Mouse (Mus musculus): Measurements from ENCODE around the gene Acbd4.

- TF ChIP-seq CTCF (IDR thresholded peaks at IDR 0.05) = no peak
- TF ChIP-seq EP300 (IDR thresholded peaks at IDR 0.05; ENCODE audit: insufficient read depth, low read depth, low read length) = peak; percentile 82; the same call in 1 of the 2 replicates
These were observed 4.2 kb upstream of the Acbd4 start for GRCm38 (mm10) chr11:103096979-103097894.
